Mouse (Mus musculus) gastrocnemius, postnatal 14 days (tissue): ENCODE results near the gene Otor. TPM values are rescaled to one million over a fixed set of nuclear protein-coding genes. Genes with fewer than 3 reads are reported as not detected.

ENCODE experiments used
- DNase-seq: peaks from one replicate; pipeline ENCODE4 v3.0.0; 2021; ENCODE audit warnings: mixed read lengths
- intact Hi-C: fragments of 180-260 bp; cut with DNase I; formaldehyde crosslinking; loops from one replicate; pipeline ENCODE4 v1.15.1; 2025; ENCODE audit warnings: low total_unique reads
- long read RNA-seq, 2 experiments: library from polyadenylated mRNA; stranded (forward); transcript quantifications; one replicate each; pipeline ENCODE4 v2.0.0; 2021
- total RNA-seq, 2 experiments: library from RNA; stranded (reverse); gene quantifications; 2 replicates each; pipeline ENCODE4 v1.2.3; 2021

The Otor gene
- total RNA-seq: not detected
- long read RNA-seq, experiment 1: 0 reads
- long read RNA-seq, experiment 2: 0 reads

GRCm38 (mm10) chr2:143078198-143078851, at the start of gene Otor:
Otor (plus strand) TSS chr2:143078473.
- no peak for DNase-seq
- intact Hi-C loops: no loop called here

GRCm38 (mm10) chr2:143031283-143031682, 47.0 kb upstream of the Otor start:
- intact Hi-C loops: no loop called here
- no peak for DNase-seq

GRCm38 (mm10) chr2:143032378-143033255, 45.7 kb upstream of the Otor start:
- no peak for DNase-seq
- intact Hi-C loops: no loop called here

- DNase-seq: no peak
- intact Hi-C loops: no loop called here
These were observed 43.8 kb upstream of the Otor start for GRCm38 (mm10) chr2:143034350-143035085.

- no peak for DNase-seq
These were observed 43.1 kb upstream of the Otor start for GRCm38 (mm10) chr2:143035086-143035593.

GRCm38 (mm10) chr2:143041596-143041995, 36.7 kb upstream of the Otor start:
- intact Hi-C loops: no loop called here
- DNase-seq: no peak

More at GRCm38 (mm10) chr2:143035086-143035593, 43.1 kb upstream of the Otor start:
- intact Hi-C loops: no loop called here

GRCm38 (mm10) chr2:143055251-143055650, 23.0 kb upstream of the Otor start:
- DNase-seq: no peak
- intact Hi-C loops: no loop called here

- intact Hi-C loops: no loop called here
- no peak for DNase-seq
These were observed 21.5 kb upstream of the Otor start for GRCm38 (mm10) chr2:143056736-143057135.

GRCm38 (mm10) chr2:143062432-143062811, 15.9 kb upstream of the Otor start:
- DNase-seq: no peak

GRCm38 (mm10) chr2:143062812-143063792, 15.2 kb upstream of the Otor start, which contains the start of gene Snrpb2:
Snrpb2 (plus strand) TSS chr2:143063039.
- intact Hi-C loops: no loop called here

More at GRCm38 (mm10) chr2:143062432-143062811, 15.9 kb upstream of the Otor start:
- intact Hi-C loops: no loop called here

GRCm38 (mm10) chr2:143065914-143066313, 12.4 kb upstream of the Otor start:
- intact Hi-C loops: no loop called here
- DNase-seq: no peak

More at GRCm38 (mm10) chr2:143062812-143063792, 15.2 kb upstream of the Otor start, which contains the start of gene Snrpb2:
- peak; percentile 91 for DNase-seq

GRCm38 (mm10) chr2:143081693-143082092, 3.4 kb downstream of the Otor start:
- DNase-seq: no peak
- intact Hi-C loops: no loop called here

- DNase-seq: no peak
- intact Hi-C loops: no loop called here
These were observed 6.7 kb downstream of the Otor start for GRCm38 (mm10) chr2:143084852-143085397.

- intact Hi-C loops: loop anchor here (10.0 kb wide), 1 partner anchor 235 kb away; no protein-coding TSS in a partner anchor
- DNase-seq: no peak
These were observed 11.6 kb downstream of the Otor start for GRCm38 (mm10) chr2:143089866-143090265.

- DNase-seq: peak; percentile 29
- intact Hi-C loops: loop anchor here (10.0 kb wide), 1 partner anchor 239 kb away; no protein-coding TSS in a partner anchor
These were observed 15.5 kb downstream of the Otor start for GRCm38 (mm10) chr2:143093726-143094125.

- intact Hi-C loops: loop anchor here (10.0 kb wide), 1 partner anchor 240 kb away; no protein-coding TSS in a partner anchor
- DNase-seq: no peak
These were observed 16.5 kb downstream of the Otor start for GRCm38 (mm10) chr2:143094761-143095160.

GRCm38 (mm10) chr2:143097170-143097569, 18.9 kb downstream of the Otor start:
- DNase-seq: no peak
- intact Hi-C loops: loop anchor here (10.0 kb wide), 1 partner anchor 242 kb away; no protein-coding TSS in a partner anchor

- no peak for DNase-seq
- intact Hi-C loops: loop anchor here (5.0 kb wide), 1 partner anchor 663 kb away; no protein-coding TSS in a partner anchor
These were observed 35.6 kb downstream of the Otor start for GRCm38 (mm10) chr2:143113859-143114258.
